Mouse (Mus musculus) splenic B cell, adult 2 months (primary cell): ENCODE data around the gene Ubald1.
A peak's percentile ranks its signal among the peaks of the same experiment; 100 is the strongest.

Experiments
- DNase-seq: peaks from one replicate; pipeline ENCODE4 v3.0.0-alpha.2; 2011; ENCODE audit warnings: low read depth, low spot score
- H3K27me3 ChIP-seq: 2 replicates; pipeline ENCODE4 v1.6.1; 2012; ENCODE audit warnings: mild to moderate bottlenecking, low read length, moderate library complexity, mixed read lengths; ENCODE audit not compliant: control insufficient read depth, poor library complexity, insufficient read depth, severe bottlenecking
- H3K36me3 ChIP-seq: 2 replicates; pipeline ENCODE4 v1.6.1; 2012; ENCODE audit warnings: mild to moderate bottlenecking, low read length, moderate library complexity, mixed read lengths; ENCODE audit not compliant: control insufficient read depth, poor library complexity, insufficient read depth, severe bottlenecking

The Ubald1 gene

GRCm38 (mm10) chr16:4866101-4866695 lies 13.9 kb downstream of the Ubald1 start:
- no peak for DNase-seq
- Histone ChIP-seq H3K27me3 (no peaks in the 10 kb centered on the region), H3K36me3 (peaks cover 7% of the 10 kb centered on the region)

GRCm38 (mm10) chr16:4863742-4864141 lies 16.4 kb downstream of the Ubald1 start:
- DNase-seq, result no peak
- no peaks in the 10 kb centered on the region for H3K36me3 ChIP-seq
- H3K27me3 ChIP-seq, result no peaks in the 10 kb centered on the region

- Histone ChIP-seq H3K36me3 (no peaks in the 10 kb centered on the region), H3K27me3 (no peaks in the 10 kb centered on the region)
- peak; percentile 81 for DNase-seq
These were observed 17.1 kb downstream of the Ubald1 start for GRCm38 (mm10) chr16:4862863-4863483.

GRCm38 (mm10) chr16:4861392-4861791 lies 18.7 kb downstream of the Ubald1 start:
- Histone ChIP-seq H3K27me3 (no peaks in the 10 kb centered on the region), H3K36me3 (no peaks in the 10 kb centered on the region)
- peak; percentile 52 for DNase-seq

GRCm38 (mm10) chr16:4855046-4855650 lies 25.0 kb downstream of the Ubald1 start:
- Histone ChIP-seq H3K36me3 (no peaks in the 10 kb centered on the region), H3K27me3 (no peaks in the 10 kb centered on the region)
- no peak for DNase-seq

GRCm38 (mm10) chr16:4850938-4851628 lies 29.0 kb downstream of the Ubald1 start:
- H3K36me3 ChIP-seq, result no peaks in the 10 kb centered on the region
- DNase-seq, result no peak
- no peaks in the 10 kb centered on the region for H3K27me3 ChIP-seq

GRCm38 (mm10) chr16:4850361-4850760 lies 29.8 kb downstream of the Ubald1 start:
- Histone ChIP-seq H3K27me3 (no peaks in the 10 kb centered on the region), H3K36me3 (no peaks in the 10 kb centered on the region)
- no peak for DNase-seq

GRCm38 (mm10) chr16:4848090-4848489 lies 32.0 kb downstream of the Ubald1 start:
- Histone ChIP-seq H3K27me3 (no peaks in the 10 kb centered on the region), H3K36me3 (no peaks in the 10 kb centered on the region)
- no peak for DNase-seq

- no peaks in the 10 kb centered on the region for H3K36me3 ChIP-seq
- peak; percentile 88 for DNase-seq
These were observed 33.1 kb downstream of the Ubald1 start for GRCm38 (mm10) chr16:4847041-4847440.

GRCm38 (mm10) chr16:4840231-4840630 lies 39.9 kb downstream of the Ubald1 start:
- Histone ChIP-seq H3K27me3 (no peaks in the 10 kb centered on the region), H3K36me3 (no peaks in the 10 kb centered on the region)
- no peak for DNase-seq

More at GRCm38 (mm10) chr16:4847041-4847440, 33.1 kb downstream of the Ubald1 start:
- H3K27me3 ChIP-seq, result no peaks in the 10 kb centered on the region

- DNase-seq, result no peak
- H3K36me3 ChIP-seq, result no peaks in the 10 kb centered on the region
- H3K27me3 ChIP-seq, result no peaks in the 10 kb centered on the region
These were observed 40.6 kb downstream of the Ubald1 start for GRCm38 (mm10) chr16:4839552-4839951.

- DNase-seq, result no peak
- no peaks in the 10 kb centered on the region for H3K27me3 ChIP-seq
- H3K36me3 ChIP-seq, result no peaks in the 10 kb centered on the region
These were observed 42.5 kb downstream of the Ubald1 start for GRCm38 (mm10) chr16:4837631-4838030.

GRCm38 (mm10) chr16:4835191-4835590 lies 44.9 kb downstream of the Ubald1 start, which contains the start of gene 4930562C15Rik:
4930562C15Rik (plus strand) TSS chr16:4835416.
- Histone ChIP-seq H3K27me3 (no peaks in the 10 kb centered on the region), H3K36me3 (no peaks in the 10 kb centered on the region)
- no peak for DNase-seq

GRCm38 (mm10) chr16:4833858-4834257 lies 46.3 kb downstream of the Ubald1 start:
- H3K27me3 ChIP-seq, result no peaks in the 10 kb centered on the region
- no peak for DNase-seq
- no peaks in the 10 kb centered on the region for H3K36me3 ChIP-seq
